Mouse (Mus musculus) heart, embryonic 11.5 days (tissue): ENCODE measurements around the gene Osgep. TPM values are rescaled to one million over a fixed set of nuclear protein-coding genes. Genes with fewer than 3 reads are reported as not detected.
A peak's percentile ranks its signal among the peaks of the same experiment; 100 is the strongest.
"Not testable (repeated sequence)": the region's sequence is repeated elsewhere in the genome, so short reads cannot be mapped to it uniquely, and the experiment has no call there.

Experiments used
- ATAC-seq: fragments of 200-750 bp; cut with Nextera tagmentation; replicated peaks from 2 replicates; pipeline ENCODE4 v1.8.0; 2017; ENCODE audit warnings: moderate library complexity; ENCODE audit not compliant: insufficient number of reproducible peaks, low FRiP score, low TSS enrichment
- H3K27ac ChIP-seq: fragments of 300-500 bp; sonication (generic); 2 replicates; pipeline ENCODE4 v1.5.1; 2014; ENCODE audit warnings: mild to moderate bottlenecking, low read depth, low read length
- H3K27me3 ChIP-seq: fragments of 300-500 bp; sonication (generic); 2 replicates; pipeline ENCODE4 v1.6.1; 2014; ENCODE audit warnings: mild to moderate bottlenecking, low read length, mixed read lengths; ENCODE audit not compliant: control insufficient read depth, insufficient read depth
- H3K36me3 ChIP-seq: fragments of 300-500 bp; sonication (generic); 2 replicates; pipeline ENCODE4 v1.6.1; 2014; ENCODE audit warnings: mild to moderate bottlenecking, low read length, moderate library complexity, mixed read lengths; ENCODE audit not compliant: control insufficient read depth, insufficient read depth
- H3K4me1 ChIP-seq: fragments of 300-500 bp; sonication (generic); 2 replicates; pipeline ENCODE4 v1.6.1; 2014; ENCODE audit warnings: low read length; ENCODE audit not compliant: control insufficient read depth, insufficient read depth
- H3K4me2 ChIP-seq: fragments of 300-500 bp; sonication (generic); 2 replicates; pipeline ENCODE4 v1.6.1; 2014; ENCODE audit warnings: mild to moderate bottlenecking, moderate library complexity
- H3K4me3 ChIP-seq: fragments of 300-500 bp; sonication (generic); 2 replicates; pipeline ENCODE4 v1.5.1; 2014; ENCODE audit warnings: low read depth, low read length
- H3K9ac ChIP-seq: fragments of 300-500 bp; sonication (generic); 2 replicates; pipeline ENCODE4 v1.6.1; 2014; ENCODE audit warnings: mild to moderate bottlenecking, low read depth, low read length, moderate library complexity
- H3K9me3 ChIP-seq: fragments of 300-500 bp; sonication (generic); replicated peaks from 2 replicates; pipeline ENCODE4 v1.6.1; 2016; ENCODE audit warnings: low read length; ENCODE audit not compliant: control insufficient read depth
- WGBS: fragments of 180-500 bp; shearing (Covaris S2); extraction: QIAGEN DNeasy Blood & Tissue Kit; methylation state at CpG from one replicate; pipeline ENCODE4 v1.1.7; 2014; ENCODE audit not compliant: insufficient replicate concordance; 5-methylcytosine and 5-hydroxymethylcytosine counted together
- polyA plus RNA-seq: library from polyadenylated mRNA; unstranded; fragments of >200 nt; fragmentation: Nextera tagmentation; extraction: Ambion mirVana; gene quantifications from 2 replicates; pipeline ENCODE4 v1.2.1, GENCODE M21; 2014

The Osgep gene
- polyA plus RNA-seq, 1 experiment from 2014 or later, result 124 TPM

DNA sequence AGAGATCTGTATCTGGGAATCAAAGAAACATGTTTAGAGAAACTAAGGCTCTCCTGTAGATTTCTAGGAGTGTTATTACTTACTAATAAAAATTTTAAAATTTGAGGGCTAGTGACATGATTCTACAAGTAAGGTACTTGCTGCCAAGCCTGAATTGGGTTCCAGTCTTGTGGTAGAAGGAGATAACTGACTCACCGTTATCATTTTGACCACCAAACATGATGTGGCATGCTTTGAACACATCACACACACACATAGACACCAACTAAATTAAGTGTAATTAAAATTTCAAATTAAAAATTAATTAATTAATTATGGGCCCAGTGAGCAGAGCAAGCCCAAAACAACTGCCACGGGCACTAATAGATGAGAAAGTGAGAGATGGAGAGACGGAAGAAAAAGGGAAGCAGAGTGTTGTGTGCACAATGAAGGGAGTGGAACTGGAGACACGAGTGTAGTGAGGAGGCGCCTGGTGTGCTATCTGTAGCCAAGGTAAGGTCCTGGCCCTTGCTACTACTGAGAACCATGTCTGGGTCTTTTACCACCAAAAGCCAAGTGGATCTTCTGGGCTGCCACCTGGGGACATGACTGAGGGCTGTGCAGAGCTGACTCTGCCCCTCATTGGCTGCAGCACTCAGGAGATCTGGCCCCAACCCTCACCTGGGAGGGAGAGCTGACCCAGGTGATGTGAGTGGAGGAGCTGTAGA is 33.7 kb upstream of the Osgep start:
- ATAC-seq, H3K9me3 ChIP-seq, H3K4me1 ChIP-seq, H3K4me3 ChIP-seq, H3K27ac ChIP-seq, H3K4me2 ChIP-seq, H3K36me3 ChIP-seq, H3K9ac ChIP-seq, H3K27me3 ChIP-seq: not testable (repeated sequence)
- WGBS, result 86% methylated on average over 5 of the region's 5 CpGs

- H3K9me3 ChIP-seq, H3K4me1 ChIP-seq, H3K4me3 ChIP-seq, H3K9ac ChIP-seq, H3K4me2 ChIP-seq, ATAC-seq, H3K27me3 ChIP-seq, H3K27ac ChIP-seq, H3K36me3 ChIP-seq: not testable (repeated sequence)
- WGBS, result 64% methylated on average over 3 of the region's 3 CpGs
Measured at GRCm38 (mm10) chr14:50957146-50957545, 32.5 kb upstream of the Osgep start.

DNA sequence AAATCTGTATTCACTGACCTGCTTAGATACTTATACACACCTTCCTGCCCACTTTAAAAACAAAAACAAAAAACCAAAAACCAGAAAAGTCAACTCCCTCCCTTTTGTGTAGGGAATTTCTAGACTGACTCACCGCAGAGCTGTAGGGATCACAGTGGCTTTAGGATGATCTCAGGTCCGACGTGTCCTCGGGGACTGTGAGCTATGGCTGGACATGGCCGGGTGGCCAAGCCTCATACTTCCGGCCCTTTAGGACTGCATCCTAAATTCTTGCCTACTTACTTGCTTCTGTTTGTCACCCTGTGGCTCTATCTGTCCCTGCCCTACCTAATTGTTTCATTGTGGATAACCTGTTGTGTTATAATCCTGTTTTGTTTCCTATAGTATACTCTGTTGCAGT is 32.0 kb upstream of the Osgep start:
- H3K4me2 ChIP-seq, result peak overlapping the region; percentile 52
- WGBS, result 76% methylated on average over 6 of the region's 6 CpGs
- not testable (repeated sequence) for H3K9me3 ChIP-seq, H3K27me3 ChIP-seq, H3K4me3 ChIP-seq, ATAC-seq, H3K36me3 ChIP-seq, H3K9ac ChIP-seq, H3K4me1 ChIP-seq, H3K27ac ChIP-seq

DNA sequence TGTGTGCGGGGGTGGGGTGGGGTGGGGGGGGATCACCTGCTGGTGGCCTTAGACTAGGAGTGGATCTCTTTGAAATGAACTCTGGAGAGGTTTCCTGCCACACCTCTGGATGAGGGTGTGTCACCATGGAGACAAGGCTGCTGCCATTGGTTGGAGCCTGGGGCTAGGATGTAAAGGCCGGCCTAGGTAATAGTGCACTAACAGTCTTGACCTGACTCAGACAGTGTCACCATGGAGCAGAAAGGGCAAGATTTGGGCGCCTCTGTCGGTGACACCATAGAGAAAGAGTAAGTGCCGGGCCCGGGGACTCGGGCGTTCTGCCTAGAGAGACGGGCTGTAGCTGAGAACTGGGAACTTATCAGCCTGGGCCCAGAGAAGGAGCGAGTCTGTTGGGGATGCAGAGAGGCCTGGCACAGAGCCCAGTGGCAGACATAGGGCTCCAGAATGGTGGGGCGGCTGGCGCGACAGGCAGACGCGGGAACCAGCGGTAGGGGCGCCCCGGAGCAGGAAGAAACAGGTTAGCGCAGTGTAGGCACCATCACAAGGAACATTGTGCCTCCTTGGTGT is 31.3 kb upstream of the Osgep start, which contains the start of gene Pnp2:
TSS of gene Pnp2 (plus strand) at position 51 of the 567 bp plus-strand sequence.
- peak within 1 kb of the TSS; percentile 52 for H3K4me2 ChIP-seq
- not testable (repeated sequence) for H3K27ac ChIP-seq, H3K9me3 ChIP-seq, H3K27me3 ChIP-seq, H3K36me3 ChIP-seq, H3K4me1 ChIP-seq
- 0 out of 2 replicates have a peak within 1 kb of the TSS, but pooled peaks have one; percentile 12 for H3K9ac ChIP-seq
- 7% methylated on average over 19 of the region's 19 CpGs for WGBS
- ATAC-seq, result peak; percentile 76
- peak within 1 kb of the TSS; percentile 12; the same call in 1 of the 2 replicates for H3K4me3 ChIP-seq

- ATAC-seq, result no peak
Measured at GRCm38 (mm10) chr14:50955487-50955886, 30.8 kb upstream of the Osgep start.

GRCm38 (mm10) chr14:50945526-50945925 is 20.8 kb upstream of the Osgep start:
- WGBS, result 37% methylated on average over 3 of the region's 3 CpGs
- not testable (repeated sequence) for H3K27me3 ChIP-seq, H3K9me3 ChIP-seq, H3K9ac ChIP-seq, H3K36me3 ChIP-seq, H3K27ac ChIP-seq, H3K4me1 ChIP-seq, ATAC-seq
- peak overlapping the region; percentile 66 for H3K4me2 ChIP-seq
- H3K4me3 ChIP-seq, result peak overlapping the region; percentile 52

More at GRCm38 (mm10) chr14:50955487-50955886, 30.8 kb upstream of the Osgep start:
- Histone ChIP-seq H3K27me3 (no peaks in the 10 kb centered on the region), H3K9ac (no peak overlapping the region), H3K9me3 (no peaks in the 10 kb centered on the region), H3K36me3 (peaks cover 4% of the 10 kb centered on the region; the same call in 1 of the 2 replicates), H3K4me1 (no peaks in the 10 kb centered on the region), H3K4me2 (no peak overlapping the region), H3K4me3 (no peak overlapping the region), H3K27ac (no peak overlapping the region)
- WGBS, result 81% methylated on average over 10 of the region's 10 CpGs

- peak overlapping the region; percentile 85 for H3K27ac ChIP-seq
Measured at GRCm38 (mm10) chr14:50945081-50945480, 20.4 kb upstream of the Osgep start.

DNA sequence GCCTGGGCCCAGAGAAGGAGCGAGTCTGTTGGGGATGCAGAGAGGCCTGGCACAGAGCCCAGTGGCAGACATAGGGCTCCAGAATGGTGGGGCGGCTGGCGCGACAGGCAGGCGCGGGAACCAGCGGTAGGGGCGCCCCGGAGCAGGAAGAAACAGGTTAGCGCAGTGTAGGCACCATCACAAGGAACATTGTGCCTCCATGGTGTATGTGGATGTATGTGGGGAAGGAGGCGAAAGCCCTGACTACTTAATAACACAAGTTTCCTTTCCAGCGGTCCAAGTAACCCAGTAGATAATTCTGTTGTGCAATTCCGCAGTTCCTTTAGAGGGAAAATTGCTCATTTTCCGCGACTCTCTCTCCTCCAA is 20.0 kb upstream of the Osgep start:
- Histone ChIP-seq H3K27ac (peak overlapping the region; percentile 85), H3K4me2 (peak overlapping the region; percentile 66), H3K4me3 (peak overlapping the region; percentile 52), H3K9ac (peak overlapping the region; percentile 71)
- H3K27me3 ChIP-seq, H3K4me1 ChIP-seq, H3K9me3 ChIP-seq, H3K36me3 ChIP-seq: not testable (repeated sequence)
- WGBS, result under 1% methylated on average over 14 of the region's 15 CpGs
- peak; percentile 90 for ATAC-seq

More at GRCm38 (mm10) chr14:50945081-50945480, 20.4 kb upstream of the Osgep start:
- WGBS, result 9% methylated on average over 6 of the region's 6 CpGs
- H3K4me1 ChIP-seq, H3K27me3 ChIP-seq, ATAC-seq, H3K9me3 ChIP-seq, H3K36me3 ChIP-seq: not testable (repeated sequence)
- H3K4me3 ChIP-seq, result peak overlapping the region; percentile 52
- peak overlapping the region; percentile 71 for H3K9ac ChIP-seq
- peak overlapping the region; percentile 66 for H3K4me2 ChIP-seq
